Mouse (Mus musculus) erythroblast, embryonic 14.5 days (primary cell): ENCODE measurements around the gene Atxn7.

Experiments used
- GATA1 ChIP-seq: IDR thresholded peaks from 2 replicates; pipeline ENCODE4 v1.6.1; 2012; ENCODE audit warnings: low read length, inconsistent platforms, mixed read lengths
- TAL1 ChIP-seq: IDR thresholded peaks from 3 replicates; pipeline ENCODE4 v1.6.1; 2012; ENCODE audit warnings: low read length, inconsistent platforms, mixed read lengths

- TF ChIP-seq GATA1 = no peak
- TF ChIP-seq TAL1 = no peak
Observed at GRCm38 (mm10) chr14:14062531-14063245, 101.4 kb downstream of the Atxn7 start.
